Mouse (Mus musculus) CD4-positive helper T cell, adult 2 months (primary cell): ENCODE data around the gene Car3.
"Not testable (repeated sequence)": the region's sequence is repeated elsewhere in the genome, so short reads cannot be mapped to it uniquely, and the experiment has no call there.

Experiments used
- DNase-seq: peaks from one replicate; pipeline ENCODE4 v3.0.0-alpha.2; 2012; ENCODE audit warnings: low read depth, missing footprints, low spot score

Car3 gene

DNA sequence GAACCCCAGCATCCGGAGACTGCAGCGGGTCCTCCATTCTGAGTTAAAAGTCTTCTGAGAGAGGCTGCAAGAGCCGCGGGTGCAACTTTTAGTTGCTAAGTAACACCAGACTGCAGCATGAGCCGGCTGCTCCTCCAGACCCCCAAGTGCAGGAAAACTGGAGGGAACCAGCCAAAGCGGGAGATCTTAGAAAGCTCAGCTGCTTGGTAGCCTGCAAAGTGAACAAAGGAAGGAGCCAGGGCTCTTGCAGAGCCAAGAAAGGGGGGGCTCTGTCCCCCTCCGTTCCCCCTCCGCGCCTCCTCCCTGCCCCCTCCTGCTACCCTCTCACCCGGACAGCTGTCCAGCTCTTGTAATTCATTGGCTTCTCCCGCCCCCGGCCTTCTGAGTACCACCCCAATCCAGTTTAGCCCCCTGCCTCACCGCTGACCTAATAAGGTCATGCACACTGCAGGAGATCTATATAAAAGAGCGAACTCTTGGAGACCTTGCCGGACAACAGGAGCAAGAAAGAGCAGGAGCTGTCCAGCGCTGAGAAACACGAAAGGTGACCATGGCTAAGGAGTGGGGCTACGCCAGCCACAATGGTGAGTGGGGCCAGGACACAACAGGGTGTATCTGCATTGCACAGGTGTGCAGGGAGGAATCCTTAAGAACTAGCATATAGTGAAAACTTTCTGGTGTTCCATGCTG lies at the start of gene Car3:
Gene Car3, plus strand, starts transcription at position 491 of the 690 bp plus-strand sequence.
- no peak for DNase-seq

DNA sequence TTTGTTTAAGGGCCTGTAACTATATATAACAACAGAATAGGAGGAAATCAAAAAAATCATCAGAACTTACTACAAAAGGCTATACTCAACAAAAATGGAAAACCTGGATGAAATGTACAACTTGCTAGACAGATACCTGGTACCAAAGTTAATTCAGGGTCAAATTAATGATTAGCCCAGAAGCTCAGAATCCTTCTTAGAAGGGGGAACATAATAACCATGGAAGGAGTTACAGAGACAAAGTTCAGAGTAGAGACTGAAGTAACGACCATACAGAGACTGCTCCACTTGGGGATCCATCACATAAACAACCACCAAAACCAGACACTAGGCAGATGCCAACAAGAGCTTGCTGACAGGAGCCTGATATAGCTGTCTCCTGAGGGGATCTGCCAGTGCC lies 47.9 kb upstream of the Car3 start:
- DNase-seq = not testable (repeated sequence)

DNA sequence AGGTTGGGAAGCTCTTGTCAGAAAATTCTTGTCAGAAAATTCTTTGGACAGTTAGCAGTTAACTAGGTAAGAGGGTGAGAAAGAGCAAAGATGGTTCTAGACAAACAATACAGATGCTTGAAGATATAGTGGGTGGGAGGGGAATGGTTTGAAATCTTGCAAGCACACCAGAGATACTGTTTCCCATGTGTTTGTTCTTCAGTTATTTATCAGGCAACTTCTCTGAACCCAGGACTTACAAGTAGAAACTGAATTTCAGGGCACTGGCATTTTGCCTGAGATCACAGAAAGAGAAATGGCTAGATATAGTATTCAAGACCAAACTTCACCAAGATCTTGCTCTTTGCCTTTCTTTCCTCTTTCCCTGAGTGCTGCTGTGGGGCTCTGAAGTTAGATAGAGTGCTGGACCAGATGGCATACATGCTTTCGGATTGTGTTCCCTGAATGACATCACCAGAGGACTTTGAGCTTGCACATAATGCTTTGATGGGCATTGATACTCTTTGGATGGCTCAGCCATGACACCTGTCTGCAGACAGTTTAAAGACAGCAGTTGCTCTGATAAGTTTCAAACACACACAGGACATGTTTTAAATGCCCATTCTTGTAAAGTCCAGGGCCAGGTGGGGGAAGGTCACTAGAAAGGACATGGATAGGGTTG lies 43.3 kb upstream of the Car3 start:
- no peak for DNase-seq

DNA sequence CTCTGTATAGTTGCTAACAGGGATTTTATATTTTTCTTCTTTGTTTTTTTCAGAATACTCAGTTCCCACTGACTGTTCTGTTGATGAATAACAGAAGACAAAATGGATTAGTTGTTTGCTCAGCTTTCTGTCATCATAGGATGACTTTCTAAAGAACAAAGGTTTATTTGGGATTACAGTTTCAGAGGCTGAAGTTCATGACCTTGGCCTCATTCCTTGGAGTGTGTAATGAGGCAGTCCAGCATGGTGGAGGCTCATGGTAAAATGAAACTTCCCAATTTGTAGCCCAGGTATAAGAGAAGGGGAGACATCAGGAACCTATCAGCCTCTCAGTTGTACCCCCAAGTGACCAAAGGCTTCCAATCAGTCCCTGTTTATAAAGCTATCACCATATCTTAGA lies 34.4 kb upstream of the Car3 start:
- no peak for DNase-seq

DNA sequence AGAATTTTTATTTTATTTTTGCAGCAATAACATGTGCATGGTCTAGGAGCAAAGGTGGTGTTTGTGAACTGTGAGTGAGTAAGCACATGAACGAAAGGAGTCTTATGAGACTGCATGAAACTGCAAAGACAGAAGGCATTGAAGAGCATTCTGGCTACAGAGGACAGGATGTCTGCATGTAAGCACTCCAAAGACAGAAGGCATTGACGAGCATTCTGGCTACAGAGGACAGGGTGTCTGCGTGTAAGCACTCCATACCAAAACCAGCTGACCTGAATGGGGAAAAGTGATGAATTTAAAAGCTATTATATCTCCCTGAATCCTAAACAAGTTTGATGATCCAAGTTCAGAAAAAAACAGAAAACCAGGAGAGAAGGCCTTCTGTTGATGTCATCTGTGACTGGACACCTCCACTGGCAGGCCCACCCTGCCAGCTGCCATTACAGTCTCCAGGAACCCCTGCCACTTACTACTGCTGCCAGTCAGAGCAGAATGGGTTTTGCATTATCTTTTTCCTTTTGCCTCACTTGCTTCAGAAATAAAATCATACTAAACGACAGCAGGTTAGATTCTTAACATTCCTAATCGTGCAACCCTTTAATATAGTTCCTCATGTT lies 32.0 kb upstream of the Car3 start:
- DNase-seq = no peak

DNA sequence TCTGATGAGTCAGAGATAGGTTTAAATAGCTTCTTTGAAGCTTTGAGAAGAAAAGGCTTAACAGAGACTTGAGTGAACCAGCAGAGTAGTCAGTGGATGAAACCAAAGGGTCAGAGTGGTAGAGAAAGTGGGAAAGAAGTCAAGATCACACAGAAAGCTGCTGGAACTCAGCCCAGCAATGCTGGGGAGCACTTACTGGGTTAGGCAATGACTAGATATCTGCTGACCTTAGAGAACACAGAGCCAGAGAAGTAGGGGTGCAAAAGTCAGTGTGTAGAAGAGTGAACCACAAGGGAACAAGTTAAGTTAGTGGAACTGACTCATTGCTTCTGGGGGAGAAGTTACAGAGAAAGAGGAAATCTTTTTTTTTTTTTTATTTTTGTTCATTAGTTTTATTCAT lies 30.5 kb upstream of the Car3 start:
- no peak for DNase-seq

DNA sequence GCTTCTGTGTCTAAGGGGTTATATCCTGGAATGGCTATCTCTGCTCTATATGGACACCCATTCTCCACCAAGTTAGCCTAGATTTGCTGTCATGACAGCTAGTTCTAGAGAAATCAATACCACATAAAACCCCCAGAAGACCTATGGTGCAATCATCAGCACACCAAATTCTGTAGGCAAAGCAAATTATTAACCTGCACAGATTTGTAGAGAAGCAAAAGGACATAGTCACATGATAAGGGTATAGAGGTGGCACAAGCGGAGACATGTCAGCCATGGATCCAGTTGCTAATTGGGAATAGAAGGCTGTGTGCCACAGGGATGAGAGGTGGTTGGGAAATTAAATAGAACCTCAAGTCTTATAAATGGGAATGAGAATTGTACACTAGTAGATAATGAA lies 24.4 kb upstream of the Car3 start:
- no peak for DNase-seq

DNA sequence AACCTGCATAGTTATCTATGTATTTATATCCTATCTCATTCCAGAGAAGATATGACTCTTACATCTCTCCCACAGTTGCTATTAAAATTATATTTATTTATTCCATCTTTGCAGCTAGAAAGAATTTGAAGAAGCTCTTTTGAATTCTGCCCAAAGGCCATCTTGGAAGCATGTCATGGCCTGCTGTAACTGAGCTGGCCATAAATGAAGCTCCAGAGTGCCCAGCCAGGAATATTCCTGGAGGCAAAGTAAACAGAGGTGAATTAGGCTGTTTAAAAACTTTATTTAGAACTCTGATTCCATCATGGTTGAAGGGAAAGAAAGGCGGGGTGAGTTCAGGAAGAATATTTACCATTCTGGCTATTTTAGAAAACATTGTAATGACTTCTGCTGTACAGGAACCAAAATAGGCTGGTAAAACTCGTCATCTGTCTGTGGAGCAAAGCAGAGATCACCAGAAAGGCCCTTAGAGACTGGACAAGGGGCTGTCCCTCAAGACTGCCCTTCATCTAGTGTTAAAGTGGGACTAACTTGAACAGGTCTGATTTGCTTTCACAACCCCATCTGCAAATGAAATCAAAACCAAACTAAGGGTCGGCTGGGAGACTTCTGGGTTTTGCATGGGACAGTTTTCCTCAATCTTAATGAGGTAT lies 23.7 kb upstream of the Car3 start:
- DNase-seq = no peak

DNA sequence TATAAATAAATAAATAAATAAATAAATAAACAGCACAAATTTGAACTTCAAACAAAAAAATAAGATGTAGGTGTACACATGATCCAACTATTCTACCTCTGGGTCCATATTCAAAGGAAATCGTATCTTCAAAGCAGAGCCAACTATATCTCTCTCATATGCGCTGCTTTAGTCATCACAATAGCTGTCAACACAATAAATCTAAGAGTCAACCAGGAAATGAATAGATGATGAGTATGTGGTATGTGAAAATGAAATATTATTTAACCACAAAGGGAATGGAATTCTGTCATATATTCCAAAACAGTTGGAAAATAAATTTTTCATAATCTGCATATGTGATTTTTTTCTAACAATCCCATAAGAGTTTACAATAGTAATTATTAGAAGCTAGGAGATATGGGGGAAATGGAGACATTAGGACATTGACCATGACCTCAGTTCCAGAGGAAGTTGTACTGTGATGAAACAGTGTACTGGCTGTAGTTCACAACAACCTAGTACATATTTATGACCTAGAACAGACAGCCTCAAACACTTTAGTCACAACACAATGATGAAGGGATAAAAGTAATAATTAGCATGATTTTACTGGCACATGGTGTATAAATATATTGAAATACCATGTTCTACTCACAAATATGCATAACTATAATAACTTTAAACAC lies 14.6 kb upstream of the Car3 start:
- DNase-seq = no peak

DNA sequence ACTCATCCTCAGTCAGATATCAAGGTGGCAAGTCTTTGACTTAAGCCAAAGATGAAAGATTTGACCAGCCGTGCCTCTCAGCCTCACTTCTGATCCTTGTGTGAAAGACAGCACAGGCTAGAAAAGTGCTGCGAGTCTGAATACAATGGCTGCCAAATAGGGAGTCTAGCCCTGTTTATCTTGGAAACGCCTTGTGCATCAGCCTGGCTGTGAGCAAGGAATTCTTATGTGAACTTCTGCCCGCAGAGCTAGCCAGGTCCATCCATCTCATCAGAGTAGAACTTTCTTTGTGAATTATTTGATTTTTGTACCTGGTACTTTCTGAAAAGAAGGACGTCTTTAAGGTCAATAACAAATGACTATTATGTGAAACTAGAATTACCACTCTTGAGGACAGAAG lies 9.3 kb upstream of the Car3 start:
- DNase-seq = no peak

DNA sequence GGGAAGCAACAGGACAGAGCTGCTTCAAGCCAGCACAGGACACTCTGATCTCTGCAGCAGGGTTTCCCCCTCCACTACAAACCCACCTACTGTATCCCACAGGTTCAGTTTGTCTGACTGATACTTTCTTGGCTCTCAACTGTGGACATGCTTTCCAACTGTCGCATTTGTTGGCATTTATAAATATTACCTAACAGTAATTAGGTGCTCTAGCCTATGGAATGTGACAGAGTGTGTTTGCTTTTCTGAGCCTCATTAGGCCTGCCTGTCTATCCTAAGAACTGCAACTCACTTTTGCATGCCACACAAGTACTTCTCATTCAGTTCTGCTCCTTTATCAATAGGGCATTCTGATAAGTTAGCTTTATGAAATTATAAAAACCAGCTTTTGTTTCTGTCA lies 8.9 kb upstream of the Car3 start:
- DNase-seq = no peak

DNA sequence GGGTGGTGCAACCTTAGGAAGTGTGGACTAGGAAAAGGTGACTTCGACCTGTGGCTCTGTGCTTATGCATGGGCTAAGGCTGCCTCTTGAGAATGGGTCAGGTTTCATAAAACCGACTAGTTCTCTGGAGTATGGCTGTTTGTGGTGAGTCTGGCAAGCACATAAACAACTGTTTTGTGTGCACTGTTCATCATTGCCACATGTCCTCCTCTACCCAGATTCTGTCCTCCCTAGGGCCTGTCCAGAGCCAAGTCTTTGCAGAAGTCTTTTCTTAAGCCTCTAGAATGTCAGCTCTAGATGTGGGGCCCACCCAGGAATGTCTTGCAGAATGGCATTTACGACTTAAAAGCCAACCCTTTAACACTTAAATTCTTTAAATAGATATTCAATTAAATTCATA lies 5.4 kb upstream of the Car3 start:
- DNase-seq = no peak

DNA sequence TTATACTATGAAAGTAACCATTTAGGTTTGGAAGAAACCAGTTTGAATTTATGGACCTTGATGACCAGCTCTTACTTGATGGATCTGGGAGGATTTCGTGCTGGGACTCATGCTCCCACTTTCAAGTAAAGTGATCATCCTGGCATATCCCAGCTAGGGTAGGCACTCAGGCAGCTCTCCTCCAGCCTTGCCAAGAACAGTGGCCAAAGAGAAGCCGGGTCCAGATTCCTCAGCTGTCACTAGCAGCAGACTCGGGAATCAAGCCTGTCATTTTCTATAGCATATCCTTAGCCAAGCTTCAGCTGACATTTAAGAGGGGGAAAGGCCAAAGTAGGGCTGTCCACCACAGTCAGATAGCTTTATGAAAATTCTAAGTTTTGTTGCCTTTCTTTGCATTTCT lies 3.0 kb upstream of the Car3 start:
- DNase-seq = no peak

DNA sequence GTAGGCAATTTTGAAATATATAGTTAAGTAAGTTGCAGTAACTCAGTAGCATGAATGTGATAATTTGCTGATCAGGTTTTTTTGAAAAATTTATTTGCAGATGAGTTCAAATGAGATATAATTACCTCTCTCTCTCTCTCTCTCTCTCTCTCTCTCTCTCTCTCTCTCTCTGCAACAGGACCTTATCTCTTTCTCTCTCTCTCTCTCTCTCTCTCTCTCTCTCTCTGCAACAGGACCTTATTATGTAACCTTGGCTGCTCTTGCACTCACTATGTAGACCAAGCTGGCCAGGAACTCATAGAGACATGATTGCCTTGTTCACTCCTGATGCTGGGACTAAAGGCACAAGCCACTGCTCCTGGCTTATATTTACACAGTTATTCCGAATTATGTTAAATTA lies 2.1 kb upstream of the Car3 start:
- DNase-seq = no peak

DNA sequence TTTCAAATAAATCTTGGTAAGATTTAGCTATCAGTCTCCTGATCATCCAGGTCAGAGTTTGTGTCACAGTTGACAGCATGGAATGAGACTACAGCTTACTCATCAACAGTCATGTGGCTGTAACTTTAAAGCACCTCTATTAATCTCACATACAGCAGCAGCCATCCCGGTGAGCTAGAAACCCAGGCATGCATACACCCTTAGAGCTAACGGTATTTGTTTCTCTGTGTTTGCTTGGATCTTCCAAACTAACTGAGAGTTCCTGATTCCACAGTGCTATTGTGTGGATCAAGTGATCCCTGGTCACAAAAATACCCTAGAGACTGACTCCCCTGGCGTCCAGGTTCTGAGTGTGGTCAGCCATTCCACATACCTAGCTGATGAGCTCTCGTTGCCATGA lies 1.5 kb upstream of the Car3 start:
- no peak for DNase-seq

DNA sequence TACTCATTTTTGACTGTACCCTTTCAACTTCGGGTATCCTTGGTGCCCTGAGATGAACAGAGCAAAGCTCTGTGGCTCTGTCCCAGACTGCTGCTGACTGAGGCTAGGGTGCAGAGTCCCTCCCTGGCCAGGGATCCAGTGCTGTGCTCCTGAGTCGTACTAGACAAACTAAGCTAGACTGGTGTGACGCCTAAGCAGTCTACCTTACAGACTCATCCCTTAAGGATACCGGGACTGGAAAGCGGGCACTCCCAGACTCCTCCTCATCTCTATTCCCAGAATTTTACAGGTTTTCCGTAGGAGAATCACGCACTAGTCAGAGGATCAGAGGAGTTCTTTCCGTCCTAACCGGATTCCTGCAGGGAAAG lies 674 bp upstream of the Car3 start:
- no peak for DNase-seq

DNA sequence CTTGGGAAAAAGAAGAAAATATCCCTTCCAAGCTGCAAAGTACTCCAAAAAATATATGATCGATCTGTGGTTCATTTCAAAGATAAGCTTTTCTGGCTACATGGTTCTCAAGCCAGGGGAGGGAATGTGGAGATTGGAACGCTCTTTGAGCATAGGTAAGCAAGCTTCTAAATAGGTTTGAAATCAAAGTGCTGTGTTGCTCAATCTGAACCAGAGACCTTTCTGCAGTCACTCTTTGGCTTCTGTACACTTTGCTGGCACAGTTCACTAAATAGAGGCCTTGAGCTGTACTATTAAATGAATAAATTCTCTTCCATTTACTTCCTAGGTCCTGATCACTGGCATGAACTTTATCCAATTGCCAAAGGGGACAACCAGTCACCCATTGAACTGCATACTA lies 610 bp downstream of the Car3 start:
- DNase-seq = no peak

DNA sequence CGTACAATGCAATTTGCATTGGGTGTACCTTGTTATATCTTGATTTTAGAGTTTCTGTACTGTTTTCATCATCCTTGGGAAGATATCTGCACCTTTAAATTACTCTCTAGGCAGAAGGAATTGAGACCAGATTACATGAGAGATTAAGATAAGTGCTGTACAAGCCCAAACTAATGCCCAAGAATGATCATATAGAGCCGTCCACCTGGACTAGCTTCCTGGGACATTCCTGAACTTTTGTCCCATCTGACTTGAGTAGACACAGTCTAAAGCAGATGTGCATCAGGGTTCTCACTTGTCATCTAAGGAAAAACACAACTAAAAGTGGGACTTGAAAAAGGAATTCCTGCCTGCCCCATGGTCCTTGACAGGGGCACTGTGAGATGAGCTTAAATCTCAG lies 2.6 kb downstream of the Car3 start:
- no peak for DNase-seq

DNA sequence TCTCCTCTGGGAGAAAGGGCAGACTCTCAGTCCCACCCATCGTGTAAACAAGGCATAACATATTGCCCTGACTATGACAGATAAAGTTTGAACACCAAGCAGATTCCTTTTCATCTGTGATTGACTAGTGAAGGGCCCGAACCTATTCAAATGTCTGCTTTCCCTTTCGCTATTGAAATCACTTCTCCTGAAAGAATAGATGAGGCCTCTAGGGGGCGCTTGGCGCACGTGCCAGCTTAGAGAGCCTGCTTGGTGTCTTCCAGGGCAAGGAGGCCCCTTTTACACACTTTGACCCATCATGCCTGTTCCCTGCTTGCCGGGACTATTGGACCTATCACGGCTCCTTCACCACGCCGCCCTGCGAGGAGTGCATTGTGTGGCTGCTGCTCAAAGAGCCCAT lies 6.5 kb downstream of the Car3 start:
- DNase-seq = peak; percentile 82

DNA sequence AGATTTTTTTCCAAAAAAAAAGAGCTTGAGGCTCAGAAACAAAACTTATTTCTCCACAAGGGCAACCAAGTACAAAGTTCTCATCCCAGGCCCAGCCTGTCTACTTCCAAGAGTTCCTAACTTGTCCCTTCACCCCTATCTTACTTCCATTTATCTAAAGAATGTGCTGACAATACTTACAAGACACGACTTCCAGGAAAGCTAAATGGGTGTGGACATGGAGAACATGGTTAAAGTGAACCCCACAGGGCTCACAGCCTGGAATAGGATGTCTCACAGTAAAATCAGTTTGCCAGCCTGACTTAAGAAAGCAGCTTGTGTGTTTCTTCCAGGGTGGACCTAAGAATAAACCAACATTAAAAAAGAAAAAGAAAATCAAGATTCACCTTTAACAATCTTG lies 7.2 kb downstream of the Car3 start:
- DNase-seq = no peak

DNA sequence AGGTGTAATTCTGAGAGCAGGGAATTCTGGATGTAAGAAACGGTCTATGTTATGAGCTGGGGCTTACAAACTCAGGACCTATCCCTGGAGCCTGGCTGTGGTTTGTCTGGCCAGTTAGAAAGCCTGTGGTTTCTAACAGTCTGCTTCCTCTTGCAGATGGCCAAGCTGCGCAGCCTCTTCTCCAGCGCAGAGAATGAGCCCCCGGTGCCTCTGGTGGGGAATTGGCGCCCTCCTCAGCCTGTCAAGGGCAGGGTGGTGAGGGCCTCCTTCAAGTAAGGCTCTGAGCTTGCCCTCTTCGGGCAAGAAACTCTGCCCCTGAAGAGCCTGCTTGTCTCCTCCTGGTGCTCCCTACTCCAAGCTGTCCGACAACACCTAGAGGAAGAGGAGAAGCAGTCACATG lies 8.1 kb downstream of the Car3 start:
- no peak for DNase-seq

DNA sequence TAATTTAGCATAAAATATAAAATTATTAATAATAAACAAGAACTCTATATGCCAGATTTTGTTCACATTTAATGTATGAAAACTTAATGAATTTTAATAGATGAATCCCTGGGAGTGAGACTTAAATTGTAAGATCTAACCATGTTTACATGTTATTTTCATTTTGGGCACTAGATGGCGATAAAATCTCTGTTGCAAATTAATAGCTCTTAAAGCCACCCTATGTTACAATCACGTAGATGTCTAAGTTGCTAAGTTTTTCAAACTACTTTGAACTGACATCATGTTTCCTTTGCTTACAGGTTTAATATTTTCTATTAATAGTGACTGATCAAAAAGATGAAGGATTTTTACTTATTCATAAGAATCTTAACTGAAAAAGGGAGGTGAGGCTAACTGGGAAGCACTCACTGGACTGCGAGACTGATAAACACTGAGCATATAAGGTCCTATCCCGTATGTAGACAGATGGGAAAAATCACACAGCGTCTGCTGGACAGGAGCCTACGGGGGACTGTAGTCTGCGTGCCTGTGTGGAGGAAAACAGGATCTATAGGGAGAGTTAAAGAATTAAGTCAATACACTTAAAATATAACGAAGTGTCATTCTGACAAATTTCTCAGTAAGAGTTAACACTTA lies 11.2 kb downstream of the Car3 start:
- DNase-seq = peak; percentile 62
